Mouse (Mus musculus) forebrain, embryonic 12.5 days (tissue): ENCODE measurements around the gene Fto. TPM values are rescaled to one million over a fixed set of nuclear protein-coding genes. Genes with fewer than 3 reads are reported as not detected.
A peak's percentile ranks its signal among the peaks of the same experiment; 100 is the strongest.

Experiments
- ATAC-seq: fragments of 200-750 bp; cut with Nextera tagmentation; 2 replicates; pipeline ENCODE4 v1.8.0; 2017; ENCODE audit warnings: moderate TSS enrichment; ENCODE audit not compliant: low FRiP score
- H3K27ac ChIP-seq: fragments of 300-500 bp; sonication (generic); 2 replicates; pipeline ENCODE4 v1.5.1; 2016; ENCODE audit warnings: mild to moderate bottlenecking
- H3K27me3 ChIP-seq: fragments of 300-500 bp; sonication (generic); 2 replicates; pipeline ENCODE4 v1.6.1; 2016; ENCODE audit warnings: mild to moderate bottlenecking
- H3K36me3 ChIP-seq: fragments of 300-500 bp; sonication (generic); replicated peaks from 2 replicates; pipeline ENCODE4 v1.6.1; 2016; ENCODE audit warnings: mild to moderate bottlenecking
- H3K4me1 ChIP-seq: fragments of 300-500 bp; sonication (generic); 2 replicates; pipeline ENCODE4 v1.6.1; 2016
- H3K4me2 ChIP-seq: fragments of 300-500 bp; sonication (generic); 2 replicates; pipeline ENCODE4 v1.6.1; 2016; ENCODE audit warnings: mild to moderate bottlenecking, moderate library complexity
- H3K4me3 ChIP-seq: fragments of 300-500 bp; sonication (generic); replicated peaks from 2 replicates; pipeline ENCODE4 v1.5.1; 2016; ENCODE audit warnings: mild to moderate bottlenecking
- H3K9ac ChIP-seq: fragments of 300-500 bp; sonication (generic); 2 replicates; pipeline ENCODE4 v1.6.1; 2016; ENCODE audit warnings: mild to moderate bottlenecking
- H3K9me3 ChIP-seq: fragments of 300-500 bp; sonication (generic); 2 replicates; pipeline ENCODE4 v1.6.1; 2016
- WGBS: fragments of 180-500 bp; shearing (Covaris S2); methylation state at CpG from one replicate; pipeline ENCODE4 v1.1.7; 2016; 5-methylcytosine and 5-hydroxymethylcytosine counted together
- polyA plus RNA-seq: library from polyadenylated mRNA; unstranded; fragments of >200 nt; fragmentation: Nextera tagmentation; extraction: Ambion mirVana; gene quantifications from 2 replicates; pipeline ENCODE4 v1.2.1, GENCODE M21; 2016

The Fto gene
- polyA plus RNA-seq, 1 experiment from 2014 or later = 105 TPM

GRCm38 (mm10) chr8:91290576-91290975, 22.7 kb upstream of the Fto start:
- no peaks in the 10 kb centered on the region for H3K36me3 ChIP-seq
- H3K4me2 ChIP-seq = no peak overlapping the region
- H3K27ac ChIP-seq = no peak overlapping the region
- no peaks in the 10 kb centered on the region for H3K4me1 ChIP-seq
- no peak for ATAC-seq
- 89% methylated on average over 4 of the region's 4 CpGs for WGBS
- H3K27me3 ChIP-seq = no peaks in the 10 kb centered on the region
- H3K9ac ChIP-seq = no peak overlapping the region
- no peaks in the 10 kb centered on the region for H3K9me3 ChIP-seq
- no peak overlapping the region for H3K4me3 ChIP-seq

- 86% methylated on average over 5 of the region's 5 CpGs for WGBS
- H3K27me3 ChIP-seq = no peaks in the 10 kb centered on the region
- ATAC-seq = no peak
These were observed 17.5 kb upstream of the Fto start for GRCm38 (mm10) chr8:91295786-91296185.

GRCm38 (mm10) chr8:91298672-91299071, 14.7 kb upstream of the Fto start:
- H3K27ac ChIP-seq = no peak overlapping the region
- H3K4me2 ChIP-seq = no peak overlapping the region
- 89% methylated on average over 2 of the region's 2 CpGs for WGBS
- ATAC-seq = no peak
- H3K36me3 ChIP-seq = peaks cover 17% of the 10 kb centered on the region
- H3K4me1 ChIP-seq = no peaks in the 10 kb centered on the region
- no peaks in the 10 kb centered on the region for H3K9me3 ChIP-seq
- H3K4me3 ChIP-seq = no peak overlapping the region
- no peak overlapping the region for H3K9ac ChIP-seq
- no peaks in the 10 kb centered on the region for H3K27me3 ChIP-seq

More at GRCm38 (mm10) chr8:91295786-91296185, 17.5 kb upstream of the Fto start:
- H3K9me3 ChIP-seq = no peaks in the 10 kb centered on the region
- no peaks in the 10 kb centered on the region for H3K4me1 ChIP-seq
- peaks cover 6% of the 10 kb centered on the region; the same call in 1 of the 2 replicates for H3K36me3 ChIP-seq
- H3K4me3 ChIP-seq = no peak overlapping the region
- H3K4me2 ChIP-seq = no peak overlapping the region
- no peak overlapping the region for H3K9ac ChIP-seq
- H3K27ac ChIP-seq = no peak overlapping the region

GRCm38 (mm10) chr8:91304481-91305386, 8.6 kb upstream of the Fto start:
- WGBS = 84% methylated on average over 17 of the region's 17 CpGs
- no peaks in the 10 kb centered on the region for H3K9me3 ChIP-seq
- no peak overlapping the region for H3K4me2 ChIP-seq
- no peak overlapping the region for H3K4me3 ChIP-seq
- no peak overlapping the region for H3K27ac ChIP-seq
- no peaks in the 10 kb centered on the region for H3K27me3 ChIP-seq
- ATAC-seq = no peak
- peaks cover 20% of the 10 kb centered on the region for H3K36me3 ChIP-seq
- no peaks in the 10 kb centered on the region for H3K4me1 ChIP-seq
- no peak overlapping the region for H3K9ac ChIP-seq

GRCm38 (mm10) chr8:91312342-91312741, 983 bp upstream of the Fto start:
- no peak overlapping the region for H3K27ac ChIP-seq
- peaks cover 25% of the 10 kb centered on the region for H3K4me1 ChIP-seq

DNA sequence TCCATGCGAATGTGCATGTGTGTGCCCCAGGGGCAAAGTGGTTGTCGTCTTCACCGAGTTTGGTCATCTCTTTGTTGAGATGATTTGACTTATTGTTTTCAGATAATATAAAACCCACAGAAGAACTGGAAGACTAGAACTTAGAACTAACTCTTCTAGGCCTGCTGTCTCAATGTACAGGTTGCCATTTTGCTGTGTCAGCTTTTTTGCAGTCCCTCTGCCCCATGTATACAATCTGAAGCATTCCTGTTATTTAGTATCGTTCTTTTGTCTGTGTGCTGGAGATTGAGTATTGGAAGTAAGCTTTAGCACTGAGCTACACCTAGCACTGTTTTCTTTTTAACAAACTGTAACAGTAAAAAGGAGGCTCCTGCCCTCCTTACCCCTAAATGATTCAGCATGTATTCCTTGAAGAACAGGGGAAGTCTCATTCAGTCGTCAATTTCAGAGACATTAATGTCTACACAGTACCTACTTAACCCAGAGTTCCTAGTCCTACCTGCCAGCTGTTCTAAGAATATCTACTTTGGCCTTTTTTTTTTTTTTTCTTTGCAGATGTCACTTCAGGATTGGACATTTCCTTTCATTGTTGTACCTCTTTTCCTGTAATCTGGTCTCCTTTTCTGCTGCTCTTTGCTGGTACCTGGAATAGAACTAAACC, 4.4 kb downstream of the Fto start:
- Histone ChIP-seq H3K36me3 (no peaks in the 10 kb centered on the region), H3K27me3 (no peaks in the 10 kb centered on the region), H3K9me3 (no peaks in the 10 kb centered on the region), H3K27ac (no peak overlapping the region), H3K9ac (no peak overlapping the region), H3K4me3 (no peak overlapping the region), H3K4me1 (peaks cover 19% of the 10 kb centered on the region), H3K4me2 (no peak overlapping the region)
- ATAC-seq = no peak
- 95% methylated on average over 5 of the region's 5 CpGs for WGBS

More at GRCm38 (mm10) chr8:91312342-91312741, 983 bp upstream of the Fto start:
- Histone ChIP-seq H3K36me3 (no peaks in the 10 kb centered on the region), H3K9ac (peak overlapping the region; percentile 70), H3K4me2 (peak overlapping the region; percentile 72), H3K27me3 (no peaks in the 10 kb centered on the region), H3K9me3 (no peaks in the 10 kb centered on the region), H3K4me3 (peak overlapping the region; percentile 79)
- no peak for ATAC-seq
- 81% methylated on average over 2 of the region's 2 CpGs for WGBS

- ATAC-seq = no peak
- no peaks in the 10 kb centered on the region for H3K9me3 ChIP-seq
- H3K9ac ChIP-seq = no peak overlapping the region
- H3K27ac ChIP-seq = no peak overlapping the region
- no peak overlapping the region for H3K4me3 ChIP-seq
- H3K4me1 ChIP-seq = peaks cover 17% of the 10 kb centered on the region
- WGBS = 89% methylated on average over 7 of the region's 7 CpGs
- no peaks in the 10 kb centered on the region for H3K36me3 ChIP-seq
- no peak overlapping the region for H3K4me2 ChIP-seq
- no peaks in the 10 kb centered on the region for H3K27me3 ChIP-seq
These were observed 5.8 kb downstream of the Fto start for GRCm38 (mm10) chr8:91318938-91319729.

DNA sequence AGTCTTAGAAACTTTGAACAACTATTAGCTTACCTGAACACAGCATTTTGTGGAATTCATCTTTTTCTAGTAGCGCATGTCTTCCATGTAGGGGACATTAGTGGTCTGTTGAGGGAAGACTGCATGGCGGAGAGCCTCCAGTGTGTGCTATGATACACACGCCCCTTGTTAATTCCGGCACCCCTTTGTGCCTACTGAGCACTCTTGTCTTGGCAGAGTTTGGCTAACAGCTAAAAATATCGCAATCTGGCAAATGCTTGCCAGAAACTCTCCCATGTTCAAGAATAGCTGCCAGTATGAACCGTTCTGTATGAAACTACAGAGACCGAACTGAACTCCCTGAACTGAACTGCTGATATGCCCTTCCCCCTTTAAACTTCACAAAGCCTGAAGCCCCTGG, 10.2 kb downstream of the Fto start:
- no peaks in the 10 kb centered on the region for H3K9me3 ChIP-seq
- no peak for ATAC-seq
- H3K36me3 ChIP-seq = no peaks in the 10 kb centered on the region
- H3K27ac ChIP-seq = no peak overlapping the region
- peaks cover 14% of the 10 kb centered on the region for H3K4me1 ChIP-seq
- H3K4me3 ChIP-seq = no peak overlapping the region
- H3K4me2 ChIP-seq = no peak overlapping the region
- H3K27me3 ChIP-seq = no peaks in the 10 kb centered on the region
- 73% methylated on average over 7 of the region's 7 CpGs for WGBS
- H3K9ac ChIP-seq = no peak overlapping the region

- H3K27me3 ChIP-seq = no peaks in the 10 kb centered on the region
- H3K36me3 ChIP-seq = no peaks in the 10 kb centered on the region
- H3K4me3 ChIP-seq = no peak overlapping the region
- no peak overlapping the region for H3K27ac ChIP-seq
- WGBS = 44% methylated on average over 9 of the region's 9 CpGs
- no peaks in the 10 kb centered on the region for H3K9me3 ChIP-seq
- no peak overlapping the region for H3K9ac ChIP-seq
- H3K4me2 ChIP-seq = no peak overlapping the region
- no peak for ATAC-seq
- peaks cover 20% of the 10 kb centered on the region for H3K4me1 ChIP-seq
These were observed 10.9 kb downstream of the Fto start for GRCm38 (mm10) chr8:91324271-91324670.

- no peaks in the 10 kb centered on the region for H3K27me3 ChIP-seq
- peaks cover 27% of the 10 kb centered on the region for H3K4me1 ChIP-seq
- H3K27ac ChIP-seq = no peak overlapping the region
- H3K9me3 ChIP-seq = no peaks in the 10 kb centered on the region
- H3K36me3 ChIP-seq = no peaks in the 10 kb centered on the region
- no peak overlapping the region for H3K4me3 ChIP-seq
- H3K4me2 ChIP-seq = no peak overlapping the region
- 90% methylated on average over 4 of the region's 4 CpGs for WGBS
- H3K9ac ChIP-seq = no peak overlapping the region
- ATAC-seq = no peak
These were observed 11.6 kb downstream of the Fto start for GRCm38 (mm10) chr8:91324916-91325315.

DNA sequence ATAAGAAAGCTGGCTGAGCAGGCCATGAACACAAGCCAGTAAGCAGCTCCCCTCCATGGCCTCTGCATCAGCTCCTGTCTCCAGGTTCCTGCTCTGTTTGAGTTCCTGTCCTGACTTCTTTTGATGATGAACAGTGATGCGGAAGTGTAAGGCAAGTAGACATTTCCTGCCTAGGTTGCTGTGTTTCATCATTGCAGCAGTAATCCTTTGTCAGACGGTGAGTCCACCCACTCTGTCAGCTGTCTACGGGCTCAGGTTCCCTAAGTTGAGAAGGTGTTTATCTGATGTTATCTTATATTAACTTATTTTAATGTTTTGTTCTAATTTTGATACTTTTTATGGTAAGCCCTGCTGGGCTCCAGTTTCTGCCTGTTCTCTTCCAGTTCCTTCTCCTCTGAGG, 12.7 kb downstream of the Fto start:
- no peaks in the 10 kb centered on the region for H3K27me3 ChIP-seq
- H3K4me3 ChIP-seq = no peak overlapping the region
- no peaks in the 10 kb centered on the region for H3K36me3 ChIP-seq
- no peak overlapping the region for H3K9ac ChIP-seq
- 88% methylated on average over 3 of the region's 3 CpGs for WGBS
- H3K27ac ChIP-seq = no peak overlapping the region
- H3K9me3 ChIP-seq = no peaks in the 10 kb centered on the region
- H3K4me1 ChIP-seq = peaks cover 38% of the 10 kb centered on the region
- ATAC-seq = no peak
- H3K4me2 ChIP-seq = no peak overlapping the region

- no peak overlapping the region for H3K4me3 ChIP-seq
- peaks cover 46% of the 10 kb centered on the region for H3K4me1 ChIP-seq
- ATAC-seq = no peak
- H3K36me3 ChIP-seq = no peaks in the 10 kb centered on the region
- H3K27ac ChIP-seq = no peak overlapping the region
- no peaks in the 10 kb centered on the region for H3K27me3 ChIP-seq
- no peak overlapping the region for H3K4me2 ChIP-seq
- 94% methylated on average over 6 of the region's 6 CpGs for WGBS
- no peak overlapping the region for H3K9ac ChIP-seq
- H3K9me3 ChIP-seq = no peaks in the 10 kb centered on the region
These were observed 13.6 kb downstream of the Fto start for GRCm38 (mm10) chr8:91326946-91327345.
